Mouse (Mus musculus): Measurements from ENCODE around the gene Rfc1.

DNA sequence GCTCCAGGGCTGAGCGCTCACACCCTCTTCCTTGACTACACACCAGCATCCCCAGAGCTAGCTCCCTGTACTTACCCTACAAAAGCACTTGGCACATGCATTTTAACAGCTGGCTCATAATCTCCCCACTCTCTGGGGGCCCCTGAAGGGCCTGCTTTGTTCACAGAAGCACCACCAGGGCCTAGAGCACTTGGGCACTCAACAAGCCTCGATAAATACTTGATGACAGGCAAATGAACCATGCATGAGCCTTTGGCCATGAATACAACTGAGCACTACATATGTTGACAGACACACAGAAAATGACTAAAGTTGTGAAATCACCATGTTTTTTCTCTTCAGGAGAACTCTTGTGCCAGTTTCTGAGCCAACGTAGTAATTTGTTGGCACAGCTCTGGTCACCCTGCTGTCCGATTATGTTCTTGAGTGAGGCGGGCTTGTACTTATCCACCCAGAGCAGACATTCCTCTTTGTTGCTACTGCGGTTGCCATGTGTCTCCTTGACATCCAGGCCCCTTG lies 56.3 kb downstream of the Rfc1 start:
- TF ChIP-seq CTCF (IDR thresholded peaks at IDR 0.05; ENCODE audit: low read depth) (no peak), EP300 (IDR thresholded peaks at IDR 0.05; ENCODE audit: low read depth) (no peak)
